Mouse (Mus musculus): ENCODE data around the gene Cdc34b.

Cdc34b gene

DNA sequence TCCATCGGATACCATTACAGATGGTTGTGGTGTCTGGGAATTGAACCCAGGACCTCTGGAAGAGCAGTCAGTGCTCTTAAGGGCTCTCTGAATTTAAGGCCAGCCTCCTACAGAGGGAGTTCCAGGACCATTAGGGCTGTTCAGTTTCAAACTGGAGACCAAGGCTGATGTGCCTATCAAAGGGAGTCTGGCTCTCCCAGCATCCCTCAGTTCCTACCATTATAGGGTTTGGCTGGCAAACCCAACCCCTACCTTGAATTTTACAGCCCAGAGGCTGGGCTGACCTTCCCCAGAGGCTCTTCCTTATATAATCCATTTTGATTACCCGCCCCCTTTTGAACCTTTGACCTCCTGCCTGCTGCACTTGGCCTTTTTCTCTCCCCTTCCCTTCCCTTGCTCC, 5.8 kb upstream of the Cdc34b start:
- DNase-seq (ENCODE audit: low read depth, low spot score): no peak

DNA sequence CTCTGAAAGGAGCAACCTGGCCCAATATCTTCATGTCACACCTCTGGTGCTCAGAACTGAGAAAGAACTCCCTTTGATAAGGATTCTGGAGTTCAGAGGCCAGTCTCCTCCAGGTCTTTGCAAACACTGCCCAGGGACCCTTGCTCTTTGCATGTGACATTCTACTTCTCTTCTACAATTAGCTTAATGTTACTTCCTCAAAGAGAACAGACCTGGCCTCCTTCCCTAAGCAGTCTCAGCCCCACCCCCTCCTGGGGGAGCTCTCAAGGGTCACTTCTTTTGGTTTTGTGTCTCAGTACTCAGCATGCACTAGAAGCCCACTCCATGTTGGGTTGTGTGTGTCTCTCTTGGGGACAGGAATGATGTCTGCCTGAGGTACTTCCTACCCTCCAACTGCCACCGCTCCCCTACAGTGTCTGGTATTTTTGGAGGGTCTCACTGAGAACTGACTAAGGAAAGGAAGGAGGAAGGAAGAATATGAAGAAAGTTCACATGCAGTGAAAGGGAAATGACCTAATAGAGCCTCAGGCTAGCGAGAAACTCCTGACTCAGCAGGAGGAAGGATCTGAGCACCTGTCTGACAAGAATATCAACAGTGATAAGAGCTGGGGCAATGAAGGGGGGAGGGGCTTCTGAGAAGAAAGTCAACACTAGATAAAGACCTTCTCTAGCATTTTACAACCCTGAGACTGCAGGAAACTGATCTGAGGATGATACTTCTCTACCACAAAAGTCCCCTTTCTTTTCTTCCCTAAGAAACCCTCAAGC, 11.5 kb downstream of the Cdc34b start:
- no peak for DNase-seq (ENCODE audit: low read depth, low spot score)

DNA sequence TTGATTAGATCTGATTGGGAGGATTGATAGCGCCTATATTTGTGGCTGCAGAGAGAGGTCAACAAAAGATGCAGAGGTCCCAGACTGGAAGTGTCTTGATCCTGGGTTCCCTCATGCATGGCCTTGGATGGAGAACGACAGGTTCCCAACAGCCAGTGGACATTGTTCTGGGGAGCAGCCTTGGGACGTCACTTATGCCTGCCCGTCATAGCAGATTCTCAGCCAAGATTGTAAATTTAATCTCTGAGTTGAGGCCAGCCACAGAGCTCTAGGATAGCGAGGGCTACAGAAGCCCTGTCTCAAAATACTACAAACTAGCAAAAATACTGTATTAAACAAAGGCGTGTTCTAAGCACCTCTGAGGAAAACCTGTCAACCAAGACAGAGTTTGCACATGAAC, 18.3 kb downstream of the Cdc34b start:
- no peak for DNase-seq (ENCODE audit: low read depth, low spot score)

DNA sequence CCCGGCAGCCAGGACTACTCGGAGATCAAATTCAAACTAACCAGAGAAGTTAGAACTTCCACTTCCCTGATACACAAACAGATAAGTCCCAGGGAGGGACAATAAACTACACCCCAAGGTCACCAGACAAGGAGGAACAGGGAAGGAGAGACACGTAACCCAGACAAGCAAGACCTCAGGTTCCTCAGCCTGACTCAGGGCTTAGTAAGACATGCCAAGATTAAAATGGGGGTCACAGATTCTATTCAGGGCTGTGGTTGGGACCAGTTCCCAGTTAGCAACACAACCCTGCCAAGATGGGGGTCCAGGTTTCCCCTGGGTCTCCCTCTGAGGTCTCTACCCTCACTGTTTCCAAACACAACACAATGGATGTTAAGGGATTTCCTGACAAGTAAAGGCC, 18.8 kb downstream of the Cdc34b start:
- DNase-seq (ENCODE audit: low read depth, low spot score): no peak

DNA sequence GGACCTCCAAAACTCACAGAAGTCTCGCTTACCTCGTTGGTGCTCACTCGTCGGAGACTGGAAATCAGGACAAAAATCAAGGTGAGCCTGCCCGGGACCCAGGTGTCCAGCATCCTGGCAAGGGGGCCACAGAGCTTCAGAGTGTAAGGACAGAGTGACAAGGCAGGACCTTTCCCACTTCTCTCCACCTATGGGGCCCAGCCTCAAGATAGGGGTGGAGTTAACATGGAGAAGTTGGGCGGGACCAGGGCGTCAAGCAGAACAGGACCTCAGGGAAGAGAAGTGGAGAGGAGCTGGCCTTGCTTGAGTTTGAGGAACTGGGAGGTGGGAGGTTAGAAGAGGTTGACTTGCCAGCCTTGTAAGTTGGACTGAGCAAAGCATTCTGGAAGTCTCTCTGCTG, 19.2 kb downstream of the Cdc34b start:
- no peak for DNase-seq (ENCODE audit: low read depth, low spot score)

DNA sequence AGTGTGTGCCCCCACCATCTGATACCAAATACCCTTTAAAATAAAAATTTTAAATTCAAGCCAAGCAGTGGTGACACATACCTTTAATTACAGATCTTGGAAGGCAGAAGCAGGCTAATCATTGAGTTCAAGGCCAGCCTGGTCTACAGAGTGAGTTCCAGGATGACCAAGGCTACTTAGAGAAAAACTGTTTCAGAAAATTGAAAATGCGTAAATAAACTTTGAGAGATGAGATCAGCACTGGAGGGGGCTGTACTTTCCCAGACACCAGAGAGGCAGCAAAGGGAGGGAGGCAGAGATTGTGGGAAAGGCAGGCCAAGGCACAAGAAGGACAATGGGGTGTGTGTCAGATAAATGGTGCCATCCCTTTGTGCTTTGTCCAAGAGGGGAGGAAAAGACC, 20.7 kb downstream of the Cdc34b start:
- DNase-seq (ENCODE audit: low read depth, low spot score): no peak

DNA sequence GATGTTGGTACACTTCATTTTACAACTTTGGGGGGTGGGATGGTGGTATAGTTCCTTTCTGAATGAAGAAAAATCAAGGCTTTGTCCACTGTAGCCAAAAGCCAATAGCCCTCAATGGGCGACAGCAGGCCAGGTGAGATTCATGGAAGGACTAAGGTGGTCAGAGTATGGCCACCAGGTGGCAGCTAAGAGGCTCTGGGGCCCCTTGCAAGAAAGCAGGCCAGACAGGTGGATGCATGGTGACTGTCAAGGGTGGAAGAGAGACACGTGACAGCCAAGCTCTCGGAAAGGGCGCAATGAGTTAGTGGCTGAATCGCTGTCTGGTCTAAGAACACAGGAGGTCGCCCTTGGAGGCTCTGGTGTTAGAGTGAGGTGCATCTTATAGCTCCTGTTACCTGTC, 21.2 kb downstream of the Cdc34b start:
- DNase-seq (ENCODE audit: low read depth, low spot score): no peak

DNA sequence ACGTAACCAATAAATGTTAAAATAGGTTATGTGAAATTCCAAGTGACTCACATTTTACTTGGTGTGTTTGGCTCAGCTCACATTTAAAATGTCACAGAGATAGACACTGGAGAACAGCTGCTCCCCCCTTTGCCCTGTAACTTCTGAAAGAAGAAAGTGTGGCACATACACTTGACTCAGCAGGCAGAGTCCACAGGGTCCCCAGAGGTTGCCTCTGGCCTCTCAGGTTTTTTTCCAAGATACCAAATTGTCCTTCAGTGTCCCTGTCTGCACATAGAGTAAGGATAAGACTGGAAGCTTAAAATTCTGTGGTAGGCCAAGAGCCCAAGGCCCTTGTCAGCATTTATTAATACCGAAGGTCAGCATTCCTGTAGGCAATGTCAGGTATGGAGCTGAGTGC, 25.7 kb downstream of the Cdc34b start:
- DNase-seq (ENCODE audit: low read depth, low spot score): no peak

DNA sequence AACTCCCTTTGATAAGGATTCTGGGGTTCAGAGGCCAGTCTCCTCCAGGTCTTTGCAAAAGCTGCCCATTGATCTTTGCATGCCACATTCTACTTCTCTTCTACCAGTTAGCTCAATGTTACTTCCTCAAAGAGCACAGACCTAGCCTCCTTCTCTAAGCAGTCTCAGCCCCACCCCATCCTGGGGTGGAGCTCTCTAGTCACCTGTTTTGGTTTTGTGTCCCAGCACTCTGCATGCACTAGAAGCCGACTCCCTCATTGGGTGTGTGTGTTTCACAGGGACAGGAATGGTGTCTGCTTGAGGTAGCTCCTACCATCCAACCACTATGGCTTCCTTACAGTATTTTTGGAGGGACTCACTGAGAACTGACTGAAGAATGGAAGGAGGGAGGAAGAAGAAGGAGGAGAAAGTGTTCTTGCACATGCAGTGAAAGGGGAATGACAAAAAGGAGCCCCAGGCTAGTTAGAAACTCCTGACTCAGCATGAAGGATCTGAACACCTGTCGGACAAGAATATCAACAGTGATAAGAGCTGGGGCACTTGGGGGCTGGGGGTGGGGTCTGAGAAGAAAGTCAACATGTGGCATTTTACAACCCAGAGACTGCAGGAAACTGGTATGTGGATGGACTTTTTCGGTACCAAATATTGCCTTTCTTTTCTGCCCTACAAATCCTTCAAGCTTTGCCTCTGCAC, 30.9 kb downstream of the Cdc34b start:
- no peak for DNase-seq (ENCODE audit: low read depth, low spot score)

DNA sequence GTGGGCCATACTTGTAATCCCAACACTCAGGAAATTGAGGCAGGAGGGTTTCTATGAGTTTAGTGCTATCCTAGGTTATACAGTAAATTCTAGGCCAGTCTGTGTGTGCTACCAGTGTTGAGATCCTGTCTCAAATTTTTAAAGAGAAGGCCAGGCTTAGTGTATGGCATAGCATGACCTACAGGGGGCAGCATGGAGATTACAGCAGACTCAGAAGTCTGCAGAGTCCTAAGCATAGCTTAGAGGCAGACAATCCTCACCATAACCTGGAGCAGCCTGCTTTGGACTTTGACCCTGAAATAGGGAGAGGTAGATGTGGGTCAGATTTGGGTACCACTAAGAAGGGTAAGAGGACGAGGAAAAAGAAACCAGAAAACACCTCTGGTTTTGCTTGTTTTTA, 32.3 kb downstream of the Cdc34b start:
- no peak for DNase-seq (ENCODE audit: low read depth, low spot score)

DNA sequence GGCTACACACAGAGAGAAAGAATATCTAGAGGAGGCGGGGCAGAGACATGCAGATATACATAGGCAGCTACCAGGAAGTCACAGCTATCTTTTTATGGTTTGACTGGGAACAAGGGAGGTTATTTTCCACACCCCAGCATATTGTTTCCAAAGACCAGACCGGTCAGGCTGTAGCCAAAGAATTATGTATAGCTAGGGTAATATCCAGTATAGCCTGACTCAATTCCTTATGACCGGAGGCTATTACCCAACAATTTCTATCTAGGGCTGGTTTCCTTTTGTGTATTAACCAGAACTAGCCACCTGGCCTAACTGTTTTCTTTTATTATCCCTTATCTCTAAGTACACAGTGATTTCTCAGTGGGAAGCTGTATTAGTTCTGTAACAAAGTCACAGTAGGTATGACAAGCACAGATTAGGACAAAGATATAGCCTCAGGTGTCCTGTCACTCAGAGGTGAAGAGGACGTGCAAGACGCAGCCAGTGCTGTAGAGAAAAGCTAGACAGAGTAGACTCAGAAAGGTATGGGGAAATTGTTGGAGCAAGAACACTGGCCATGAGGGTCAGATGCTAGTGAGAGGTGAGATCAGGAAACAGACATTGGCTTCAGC, 33.4 kb downstream of the Cdc34b start:
- DNase-seq (ENCODE audit: low read depth, low spot score): no peak

DNA sequence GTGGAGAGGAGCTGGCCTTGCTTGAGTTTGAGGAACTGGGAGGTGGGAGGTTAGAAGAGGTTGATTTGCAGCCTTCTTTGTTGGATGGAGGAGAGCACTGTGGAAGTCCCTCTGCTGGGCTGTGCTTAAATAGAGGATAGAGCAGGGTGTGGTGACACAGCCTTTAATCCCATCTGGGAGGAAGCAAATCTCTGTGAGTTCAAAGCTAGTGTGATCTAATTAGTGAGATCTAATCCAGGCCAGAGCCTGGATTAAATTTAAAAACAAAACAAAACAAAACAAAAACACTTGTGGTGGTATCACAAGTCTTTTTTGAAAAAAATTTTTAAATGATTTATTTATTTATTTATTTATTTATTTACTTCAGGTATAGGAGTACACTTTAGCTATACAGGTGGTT, 41.0 kb downstream of the Cdc34b start, which contains the start of gene Tmem92:
Gene Tmem92, minus strand, starts transcription at position 101 of the 400 bp plus-strand sequence.
- DNase-seq (ENCODE audit: low read depth, low spot score): no peak

DNA sequence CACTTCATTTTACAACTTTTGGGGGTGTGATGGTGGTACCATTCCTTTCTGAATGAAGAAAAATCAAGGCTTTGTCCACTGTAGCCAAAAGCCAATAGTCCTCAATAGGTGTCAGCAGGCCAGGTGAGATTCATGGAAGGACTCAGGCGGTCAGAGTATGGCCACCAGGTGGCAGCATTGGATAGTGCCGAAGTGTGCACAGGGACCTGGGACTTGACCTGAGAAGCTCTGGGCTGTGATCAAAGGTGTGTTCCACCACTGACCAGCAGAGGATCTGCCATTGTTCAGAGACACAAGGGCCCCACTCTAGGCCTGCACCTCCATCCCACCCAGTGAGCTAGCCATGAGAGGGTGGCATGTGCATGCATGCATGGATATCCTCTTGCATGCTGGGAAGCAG, 43.7 kb downstream of the Cdc34b start:
- DNase-seq (ENCODE audit: low read depth, low spot score): peak; percentile 39

DNA sequence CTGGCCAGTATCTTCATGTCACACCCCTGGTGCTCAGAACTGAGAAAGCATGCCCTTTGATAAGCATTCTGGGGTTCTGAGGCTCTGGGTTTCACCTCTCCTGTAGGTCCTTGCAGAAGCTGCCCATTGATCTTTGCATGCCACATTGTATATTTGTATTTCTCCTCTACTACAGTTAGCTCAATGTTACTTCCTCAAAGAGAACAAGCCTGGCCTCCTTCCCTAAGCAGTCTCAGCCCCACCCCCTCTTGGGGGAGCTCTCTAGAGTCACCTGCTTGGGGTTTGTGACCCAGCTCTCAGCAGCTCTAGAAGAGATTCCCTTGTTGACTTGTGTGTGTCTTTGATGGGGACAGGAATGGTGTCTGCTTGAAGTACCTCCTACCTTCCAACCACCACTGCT, 50.1 kb downstream of the Cdc34b start:
- DNase-seq (ENCODE audit: low read depth, low spot score): no peak

All from retina, adult 2 months (tissue).